Mouse (Mus musculus) liver, embryonic 14.5 days (tissue): ENCODE measurements around the gene Pou6f1.

ENCODE experiments used
- CTCF ChIP-seq: IDR thresholded peaks from 2 replicates; pipeline ENCODE4 v1.5.1; 2016; ENCODE audit warnings: antibody characterized with exemption, low read depth, control low read depth
- EP300 ChIP-seq: IDR thresholded peaks from 2 replicates; pipeline ENCODE4 v1.6.1; 2016; ENCODE audit warnings: antibody characterized with exemption, low read depth

GRCm38 (mm10) chr15:100574378-100574777 lies 25.4 kb downstream of the Pou6f1 start:
- TF ChIP-seq CTCF = no peak
- TF ChIP-seq EP300 = no peak
